Mouse (Mus musculus): Measurements from ENCODE around the gene Klf15. TPM values are rescaled to one million over a fixed set of nuclear protein-coding genes. Genes with fewer than 3 reads are reported as not detected.

Klf15 gene
- polyA plus RNA-seq, 1 experiment from 2014 or later, result 7.3 TPM

- Histone ChIP-seq H3K9ac (no peak overlapping the region), H3K27ac (ENCODE audit: poor library complexity, severe bottlenecking) (no peak overlapping the region), H3K27me3 (replicated peaks) (no peaks in the 10 kb centered on the region), H3K4me1 (replicated peaks) (peaks cover 5% of the 10 kb centered on the region; the same call in 1 of the 2 replicates), H3K36me3 (no peaks in the 10 kb centered on the region), H3K9me3 (replicated peaks) (no peaks in the 10 kb centered on the region), H3K4me3 (no peak overlapping the region), H3K4me2 (no peak overlapping the region)
- WGBS, result 56% methylated on average over 4 of the region's 4 CpGs
- ATAC-seq (ENCODE audit: insufficient number of reproducible peaks, low FRiP score), result no peak
Measured at GRCm38 (mm10) chr6:90446883-90447282, 15.5 kb upstream of the Klf15 start.

GRCm38 (mm10) chr6:90450179-90450578, 12.2 kb upstream of the Klf15 start:
- no peak overlapping the region for H3K4me2 ChIP-seq
- no peaks in the 10 kb centered on the region for H3K27me3 ChIP-seq (replicated peaks)
- whole genome bisulfite sequencing, result 17% methylated on average over 7 of the region's 7 CpGs
- H3K9ac ChIP-seq, result no peak overlapping the region
- no peak overlapping the region for H3K27ac ChIP-seq (ENCODE audit: poor library complexity, severe bottlenecking)
- peak; percentile 22; the same call in 1 of the 2 replicates for ATAC-seq (ENCODE audit: insufficient number of reproducible peaks, low FRiP score)
- no peak overlapping the region for H3K4me3 ChIP-seq
- peaks cover 5% of the 10 kb centered on the region; the same call in 1 of the 2 replicates for H3K4me1 ChIP-seq (replicated peaks)
- no peaks in the 10 kb centered on the region for H3K9me3 ChIP-seq (replicated peaks)
- no peaks in the 10 kb centered on the region for H3K36me3 ChIP-seq

- H3K4me1 ChIP-seq (replicated peaks), result peaks cover 5% of the 10 kb centered on the region; the same call in 1 of the 2 replicates
- H3K27me3 ChIP-seq (replicated peaks), result no peaks in the 10 kb centered on the region
- no peaks in the 10 kb centered on the region for H3K9me3 ChIP-seq (replicated peaks)
- ATAC-seq (ENCODE audit: insufficient number of reproducible peaks, low FRiP score), result peak; percentile 7; the same call in 1 of the 2 replicates
- no peak overlapping the region for H3K4me3 ChIP-seq
- no peaks in the 10 kb centered on the region for H3K36me3 ChIP-seq
- H3K27ac ChIP-seq (ENCODE audit: poor library complexity, severe bottlenecking), result no peak overlapping the region
- no peak overlapping the region for H3K9ac ChIP-seq
- 75% methylated on average over 5 of the region's 5 CpGs for WGBS
- H3K4me2 ChIP-seq, result no peak overlapping the region
Measured at GRCm38 (mm10) chr6:90450697-90451096, 11.7 kb upstream of the Klf15 start.

GRCm38 (mm10) chr6:90451512-90451911, 10.9 kb upstream of the Klf15 start:
- Histone ChIP-seq H3K9me3 (replicated peaks) (no peaks in the 10 kb centered on the region), H3K36me3 (no peaks in the 10 kb centered on the region), H3K4me3 (no peak overlapping the region), H3K27ac (ENCODE audit: poor library complexity, severe bottlenecking) (no peak overlapping the region), H3K9ac (no peak overlapping the region), H3K27me3 (replicated peaks) (no peaks in the 10 kb centered on the region), H3K4me2 (no peak overlapping the region), H3K4me1 (replicated peaks) (peaks cover 5% of the 10 kb centered on the region; the same call in 1 of the 2 replicates)
- 81% methylated on average over 5 of the region's 5 CpGs for WGBS
- no peak for ATAC-seq (ENCODE audit: insufficient number of reproducible peaks, low FRiP score)

- no peak for ATAC-seq (ENCODE audit: insufficient number of reproducible peaks, low FRiP score)
- H3K27ac ChIP-seq (ENCODE audit: poor library complexity, severe bottlenecking), result no peak overlapping the region
- no peaks in the 10 kb centered on the region for H3K27me3 ChIP-seq (replicated peaks)
- H3K4me1 ChIP-seq (replicated peaks), result no peaks in the 10 kb centered on the region
- no peaks in the 10 kb centered on the region for H3K36me3 ChIP-seq
- H3K9me3 ChIP-seq (replicated peaks), result no peaks in the 10 kb centered on the region
- no peak overlapping the region for H3K9ac ChIP-seq
- H3K4me2 ChIP-seq, result no peak overlapping the region
- no peak overlapping the region for H3K4me3 ChIP-seq
Measured at GRCm38 (mm10) chr6:90452603-90453002, 9.8 kb upstream of the Klf15 start.

GRCm38 (mm10) chr6:90453751-90454150, 8.6 kb upstream of the Klf15 start:
- no peaks in the 10 kb centered on the region for H3K27me3 ChIP-seq (replicated peaks)
- no peak overlapping the region for H3K27ac ChIP-seq (ENCODE audit: poor library complexity, severe bottlenecking)
- no peak for ATAC-seq (ENCODE audit: insufficient number of reproducible peaks, low FRiP score)
- no peaks in the 10 kb centered on the region for H3K9me3 ChIP-seq (replicated peaks)
- H3K36me3 ChIP-seq, result no peaks in the 10 kb centered on the region
- H3K9ac ChIP-seq, result no peak overlapping the region
- WGBS, result 82% methylated on average over 5 of the region's 5 CpGs
- no peaks in the 10 kb centered on the region for H3K4me1 ChIP-seq (replicated peaks)
- H3K4me2 ChIP-seq, result no peak overlapping the region
- H3K4me3 ChIP-seq, result no peak overlapping the region

- no peak overlapping the region for H3K27ac ChIP-seq (ENCODE audit: poor library complexity, severe bottlenecking)
- peaks cover 30% of the 10 kb centered on the region for H3K27me3 ChIP-seq (replicated peaks)
- 0 out of 2 replicates have a peak, but pooled peaks cover 4% of the 10 kb centered on the region for H3K4me1 ChIP-seq (replicated peaks)
- no peaks in the 10 kb centered on the region for H3K36me3 ChIP-seq
- no peaks in the 10 kb centered on the region for H3K9me3 ChIP-seq (replicated peaks)
- 84% methylated on average over 2 of the region's 2 CpGs for WGBS
- ATAC-seq (ENCODE audit: insufficient number of reproducible peaks, low FRiP score), result no peak
- H3K4me2 ChIP-seq, result no peak overlapping the region
- H3K4me3 ChIP-seq, result no peak overlapping the region
- no peak overlapping the region for H3K9ac ChIP-seq
Measured at GRCm38 (mm10) chr6:90457421-90457820, 5.0 kb upstream of the Klf15 start.

- peaks cover 37% of the 10 kb centered on the region for H3K27me3 ChIP-seq (replicated peaks)
- H3K4me1 ChIP-seq (replicated peaks), result peaks cover 20% of the 10 kb centered on the region
- no peak for ATAC-seq (ENCODE audit: insufficient number of reproducible peaks, low FRiP score)
- no peak overlapping the region for H3K4me3 ChIP-seq
- H3K36me3 ChIP-seq, result no peaks in the 10 kb centered on the region
- no peaks in the 10 kb centered on the region for H3K9me3 ChIP-seq (replicated peaks)
- 57% methylated on average over 2 of the region's 2 CpGs for WGBS
- no peak overlapping the region for H3K4me2 ChIP-seq
- H3K27ac ChIP-seq (ENCODE audit: poor library complexity, severe bottlenecking), result no peak overlapping the region
- H3K9ac ChIP-seq, result no peak overlapping the region
Measured at GRCm38 (mm10) chr6:90461181-90461580, 1.2 kb upstream of the Klf15 start.

GRCm38 (mm10) chr6:90461771-90462170, 605 bp upstream of the Klf15 start:
- WGBS, result 15% methylated on average over 12 of the region's 12 CpGs
- Histone ChIP-seq H3K9me3 (replicated peaks) (no peaks in the 10 kb centered on the region), H3K36me3 (peaks cover under 1% of the 10 kb centered on the region; the same call in 1 of the 2 replicates), H3K4me1 (replicated peaks) (peaks cover 20% of the 10 kb centered on the region), H3K9ac (peak overlapping the region; percentile 82), H3K4me2 (peak overlapping the region; percentile 99), H3K4me3 (peak overlapping the region; percentile 76), H3K27ac (ENCODE audit: poor library complexity, severe bottlenecking) (no peak overlapping the region), H3K27me3 (replicated peaks) (peaks cover 37% of the 10 kb centered on the region)
- ATAC-seq (ENCODE audit: insufficient number of reproducible peaks, low FRiP score), result no peak

GRCm38 (mm10) chr6:90462841-90463227, 458 bp downstream of the Klf15 start:
- Histone ChIP-seq H3K36me3 (peaks cover 10% of the 10 kb centered on the region), H3K4me3 (peak overlapping the region; percentile 76), H3K9ac (peak overlapping the region; percentile 82), H3K27ac (ENCODE audit: poor library complexity, severe bottlenecking) (peak overlapping the region; percentile 77), H3K4me2 (peak overlapping the region; percentile 99), H3K4me1 (replicated peaks) (peaks cover 20% of the 10 kb centered on the region), H3K27me3 (replicated peaks) (peaks cover 37% of the 10 kb centered on the region), H3K9me3 (replicated peaks) (no peaks in the 10 kb centered on the region)
- ATAC-seq (ENCODE audit: insufficient number of reproducible peaks, low FRiP score), result peak; percentile 49
- under 1% methylated on average over 38 of the region's 38 CpGs for WGBS

GRCm38 (mm10) chr6:90463228-90463862, 969 bp downstream of the Klf15 start:
- peaks cover 20% of the 10 kb centered on the region for H3K4me1 ChIP-seq (replicated peaks)
- peaks cover 37% of the 10 kb centered on the region for H3K27me3 ChIP-seq (replicated peaks)
- peak overlapping the region; percentile 99 for H3K4me2 ChIP-seq
- H3K9ac ChIP-seq, result peak overlapping the region; percentile 82
- H3K4me3 ChIP-seq, result peak overlapping the region; percentile 76
- peaks cover 10% of the 10 kb centered on the region for H3K36me3 ChIP-seq
- H3K27ac ChIP-seq (ENCODE audit: poor library complexity, severe bottlenecking), result peak overlapping the region; percentile 77
- H3K9me3 ChIP-seq (replicated peaks), result no peaks in the 10 kb centered on the region
- under 1% methylated on average over 31 of the region's 31 CpGs for WGBS
- peak; percentile 85 for ATAC-seq (ENCODE audit: insufficient number of reproducible peaks, low FRiP score)
